8 mouse cellular contexts compared by ENCODE assay signal in genomic region chr1:115684518-115685368, GRCm38 (mm10). TPM values are rescaled to one million over a fixed set of nuclear protein-coding genes. Genes with fewer than 3 reads are reported as not detected.
DNase-seq lines count a peak whose midpoint lies in the region; ATAC-seq lines count a peak whose summit lies in the region.
"Had no signal": no experiment of that assay in that cellular context is flagged by ENCODE, and none has a peak within 500 bp of the region (broad histone marks: within the 10 kb centered on the region; RNA-seq: fewer than 3 reads in every experiment).

TSS of gene Cntnap5a (plus strand) at chr1:115684756.

- H3K27ac ChIP-seq in limb, embryonic 10.5 days: no peak within 1 kb of the TSS
- H3K27ac ChIP-seq in neural tube, embryonic 14.5 days (ENCODE audit: low read depth, low read length): peak within 1 kb of the TSS; percentile 35; the same call in 1 of the 2 replicates
- H3K27ac ChIP-seq: embryonic facial prominence, embryonic 15.5 days had no signal

- DNase-seq in adrenal gland, adult 8-10 months: peak; percentile 19
- DNase-seq in gastrocnemius, postnatal 25 days: peak; percentile 7
- DNase-seq in kidney, adult 8-10 months: peak; percentile 2 to 59
- peak; percentile 87 for DNase-seq in limb, embryonic 10.5 days (ENCODE audit: low spot score)
- DNase-seq in urinary bladder, postnatal 36 days (ENCODE audit: low spot score in 2 of 2): peak; percentile 4 to 31

- H3K9ac ChIP-seq in neural tube, embryonic 14.5 days (replicated peaks; ENCODE audit: low read depth, low read length): peak within 1 kb of the TSS; percentile 64
- H3K9ac ChIP-seq: embryonic facial prominence, embryonic 15.5 days had no signal

- no peaks in the 10 kb centered on the region for H3K9me3 ChIP-seq in limb, embryonic 10.5 days (replicated peaks)
- no peaks in the 10 kb centered on the region for H3K9me3 ChIP-seq in neural tube, embryonic 14.5 days (ENCODE audit: control insufficient read depth, low read length)
- H3K9me3 ChIP-seq: embryonic facial prominence, embryonic 15.5 days had no signal

- H3K4me3 ChIP-seq in limb, embryonic 10.5 days: no peak within 1 kb of the TSS
- peak within 1 kb of the TSS; percentile 43 for H3K4me3 ChIP-seq in neural tube, embryonic 14.5 days (ENCODE audit: low read depth, low read length)
- H3K4me3 ChIP-seq: embryonic facial prominence, embryonic 15.5 days had no signal

- peak within 1 kb of the TSS; percentile 55 for H3K4me2 ChIP-seq in neural tube, embryonic 14.5 days (ENCODE audit: low read depth, low read length)
- H3K4me2 ChIP-seq: embryonic facial prominence, embryonic 15.5 days had no signal

- 0 out of 2 replicates have a peak, but pooled peaks have one; percentile 15 for ATAC-seq in common myeloid progenitor, adult 5-6 weeks (replicated peaks; ENCODE audit: low read depth, poor library complexity, severe bottlenecking)
- ATAC-seq in neural tube, embryonic 14.5 days (ENCODE audit: low read depth): peak; percentile 92

- 14% methylated on average over 26 of the region's 26 CpGs for WGBS in limb, embryonic 10.5 days
- WGBS in neural tube, embryonic 14.5 days: 9% methylated on average over 26 of the region's 26 CpGs

- no peaks in the 10 kb centered on the region for H3K4me1 ChIP-seq in limb, embryonic 10.5 days
- no peaks in the 10 kb centered on the region for H3K4me1 ChIP-seq in neural tube, embryonic 14.5 days (ENCODE audit: control insufficient read depth, insufficient read depth, low read length)
- H3K4me1 ChIP-seq: embryonic facial prominence, embryonic 15.5 days had no signal

- H3K27me3 ChIP-seq in limb, embryonic 10.5 days (ENCODE audit: low read depth, poor library complexity, severe bottlenecking): no peaks in the 10 kb centered on the region
- H3K27me3 ChIP-seq in neural tube, embryonic 14.5 days (ENCODE audit: control insufficient read depth, insufficient read depth, low read length): no peaks in the 10 kb centered on the region
- H3K27me3 ChIP-seq: embryonic facial prominence, embryonic 15.5 days had no signal

- no peaks in the 10 kb centered on the region for H3K36me3 ChIP-seq in limb, embryonic 10.5 days
- no peaks in the 10 kb centered on the region for H3K36me3 ChIP-seq in neural tube, embryonic 14.5 days (ENCODE audit: control insufficient read depth, insufficient read depth, low read length)
- H3K36me3 ChIP-seq: embryonic facial prominence, embryonic 15.5 days had no signal

RNA-seq across cellular contexts. Expression of gene Cntnap5a, which starts in this region (rescaled TPM):
- 10 to 100 TPM in 2 of 4 experiments, 1 to 10 TPM in 2; 8.7 to 11.9 (median 10.0) TPM for total RNA-seq in adrenal gland, adult 8-10 months (2022)
- not detected in 2 replicates for total RNA-seq in common myeloid progenitor, adult 5-6 weeks (2017)
- total RNA-seq in gastrocnemius, postnatal 25 days (2021): not detected
- polyA plus RNA-seq in limb, embryonic 10.5 days (2016; fragmentation: Nextera tagmentation; extraction: Ambion mirVana): not detected in 2 replicates
- 2.6 and 3.9 TPM in 2 replicates for polyA plus RNA-seq in neural tube, embryonic 14.5 days (2014; fragmentation: Nextera tagmentation; extraction: Ambion mirVana)

Comparison
In these comparisons a context has a peak if more than half of its experiments do, and no peak if none do; other contexts are left out.
1. Peak in ATAC-seq in common myeloid progenitor, adult 5-6 weeks; RNA of the gene not detected or under 1 TPM.
2. Peak in DNase-seq in gastrocnemius, postnatal 25 days; RNA of the gene not detected or under 1 TPM.
3. Peak in DNase-seq in limb, embryonic 10.5 days; RNA of the gene not detected or under 1 TPM.
4. DNase-seq: peak in every context shown above with its lines; median percentile 87 in limb, embryonic 10.5 days; 30 in kidney, adult 8-10 months; 19 in adrenal gland, adult 8-10 months; 18 in urinary bladder, postnatal 36 days; 7 in gastrocnemius, postnatal 25 days.